Comparison of ENCODE assay signal across 11 mouse cellular contexts in the genomic region with DNA sequence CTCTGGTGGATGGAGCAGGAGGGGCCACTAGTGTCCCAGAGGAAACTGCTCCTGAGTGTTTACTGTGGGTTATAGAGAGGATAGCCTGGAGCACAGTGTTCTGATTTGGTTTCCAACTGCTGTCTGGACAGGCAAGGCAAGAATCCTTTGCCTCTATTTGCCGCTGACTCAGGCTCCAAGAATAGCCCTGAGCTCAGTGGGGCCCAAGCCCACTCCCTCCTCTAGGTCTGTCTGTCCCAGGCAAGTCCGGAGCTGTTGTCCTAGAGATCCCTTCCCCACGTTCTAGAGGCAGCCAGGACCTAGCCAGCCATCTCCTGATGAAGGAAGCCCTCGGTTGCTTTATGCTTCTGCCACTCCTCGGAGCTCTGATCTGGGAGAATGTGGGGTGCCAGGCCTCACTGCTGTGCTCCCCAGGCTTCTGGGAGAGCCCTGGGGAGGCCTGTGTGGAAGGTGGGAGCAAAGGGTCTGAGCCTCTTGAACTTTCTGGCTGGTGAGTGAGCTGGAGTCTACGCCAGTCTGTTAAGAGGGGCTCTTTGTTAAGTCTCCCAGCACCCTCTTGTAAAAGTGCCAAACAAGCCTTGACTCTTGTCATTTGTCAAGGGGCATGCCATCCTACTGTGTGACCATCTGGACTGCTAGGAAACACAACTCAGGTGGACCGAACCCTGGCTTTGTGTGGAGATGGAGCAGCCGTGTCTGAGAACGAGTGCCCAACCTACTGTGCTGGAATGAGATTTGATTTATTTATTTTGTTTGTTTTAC. TPM values are rescaled to one million over a fixed set of nuclear protein-coding genes. Genes with fewer than 3 reads are reported as not detected.
A peak's percentile ranks its signal among the peaks of the same experiment; 100 is the strongest.
DNase-seq lines count a peak whose midpoint lies in the region; ATAC-seq and TF ChIP-seq lines count a peak whose summit lies in the region.
"Had no signal": no experiment of that assay in that cellular context is flagged by ENCODE, and none has a peak within 500 bp of the region (broad histone marks: within the 10 kb centered on the region; RNA-seq: fewer than 3 reads in every experiment).

No protein-coding gene starts in this region.

- peak; percentile 6 for DNase-seq in hindbrain, postnatal 0 days (ENCODE audit: low spot score)
- no peak for DNase-seq in hindbrain, embryonic 11.5 days (ENCODE audit: low spot score)
- no peak for DNase-seq in MEL (ENCODE audit: low read depth, low spot score)
- DNase-seq in cerebellum, adult 9-11 months: peak; percentile 42
- DNase-seq in ovary, postnatal 14 days (ENCODE audit: low spot score): no peak
- no peak for DNase-seq in embryo, embryonic 9.5 days (ENCODE audit: extremely low spot score)
- DNase-seq: liver, postnatal 0 days; thymus, postnatal 14 days had no signal

- H3K9ac ChIP-seq in hindbrain, postnatal 0 days (replicated peaks; ENCODE audit: low read length): no peak overlapping the region
- H3K9ac ChIP-seq in hindbrain, embryonic 11.5 days (ENCODE audit: low read depth, low read length): no peak overlapping the region
- H3K9ac ChIP-seq in MEL (ENCODE audit: control insufficient read depth, low read depth, low read length, poor library complexity, severe bottlenecking): no peak overlapping the region
- peak overlapping the region; percentile 26; the same call in 1 of the 2 replicates for H3K9ac ChIP-seq in heart, embryonic 16.5 days (ENCODE audit: low read length)
- H3K9ac ChIP-seq: liver, postnatal 0 days had no signal

- no peak for TF ChIP-seq POLR2A in MEL (IDR thresholded peaks at IDR 0.05; ENCODE audit: control insufficient read depth in 1 of 2, insufficient read depth in 1 of 2, low read depth in 1 of 2, low read length in 2 of 2, poor library complexity in 1 of 2)

- TF ChIP-seq CTCF in hindbrain, postnatal 0 days (IDR thresholded peaks at IDR 0.05; ENCODE audit: low read depth): no peak
- TF ChIP-seq CTCF in MEL (IDR thresholded peaks at IDR 0.05 in 2 of 3, conservative IDR thresholded peaks at IDR 0.05 in 1 of 3; ENCODE audit: control insufficient read depth in 1 of 3, insufficient read depth in 1 of 3, low read depth in 2 of 3, low read length in 3 of 3, poor library complexity in 1 of 3, severe bottlenecking in 1 of 3): no peak

- H3K36me3 ChIP-seq in hindbrain, postnatal 0 days (ENCODE audit: insufficient read depth, low read length): peaks cover 51% of the 10 kb centered on the region
- peaks cover 15% of the 10 kb centered on the region for H3K36me3 ChIP-seq in hindbrain, embryonic 11.5 days (ENCODE audit: control insufficient read depth, insufficient read depth, low read length)
- peaks cover 4 to 8% of the 10 kb centered on the region in 2 experiments for H3K36me3 ChIP-seq in MEL (ENCODE audit: control insufficient read depth in 1 of 2, insufficient read depth in 2 of 2, low read length in 2 of 2)
- H3K36me3 ChIP-seq in heart, embryonic 16.5 days (ENCODE audit: control insufficient read depth, insufficient read depth): peaks cover 52% of the 10 kb centered on the region

- no peaks in the 10 kb centered on the region for H3K4me1 ChIP-seq in hindbrain, postnatal 0 days (ENCODE audit: insufficient read depth, low read length)
- no peaks in the 10 kb centered on the region for H3K4me1 ChIP-seq in hindbrain, embryonic 11.5 days (replicated peaks; ENCODE audit: control insufficient read depth, insufficient read depth, low read length)
- no peaks in the 10 kb centered on the region; a peak in 1 of 4 replicates for H3K4me1 ChIP-seq in MEL (ENCODE audit: control insufficient read depth in 1 of 2, insufficient read depth in 2 of 2, low read length in 2 of 2)
- peaks cover 24% of the 10 kb centered on the region for H3K4me1 ChIP-seq in heart, embryonic 16.5 days (ENCODE audit: control insufficient read depth, insufficient read depth, low read length)

- no peak overlapping the region for H3K4me2 ChIP-seq in hindbrain, postnatal 0 days (ENCODE audit: low read depth, low read length)
- H3K4me2 ChIP-seq in hindbrain, embryonic 11.5 days (replicated peaks; ENCODE audit: low read depth, low read length): no peak overlapping the region
- no peak overlapping the region for H3K4me2 ChIP-seq in heart, embryonic 16.5 days (ENCODE audit: low read depth, low read length)

- H3K27ac ChIP-seq in hindbrain, postnatal 0 days: peak overlapping the region; percentile 22
- no peak overlapping the region for H3K27ac ChIP-seq in hindbrain, embryonic 11.5 days (ENCODE audit: low read depth, low read length)
- no peak overlapping the region for H3K27ac ChIP-seq in MEL (ENCODE audit: control insufficient read depth, low read depth, low read length)
- H3K27ac ChIP-seq in heart, embryonic 16.5 days (ENCODE audit: low read length): peak overlapping the region; percentile 64

- no peak for TF ChIP-seq EP300 in MEL (IDR thresholded peaks at IDR 0.05; ENCODE audit: low read depth in 1 of 2, low read length in 2 of 2)

- no peaks in the 10 kb centered on the region for H3K79me2 ChIP-seq in MEL (ENCODE audit: control insufficient read depth, insufficient read depth, low read length, poor library complexity)

- 76% methylated on average over 9 of the region's 9 CpGs for WGBS in hindbrain, postnatal 0 days
- WGBS in hindbrain, embryonic 11.5 days: 81% methylated on average over 9 of the region's 9 CpGs
- WGBS in heart, embryonic 16.5 days: 64% methylated on average over 9 of the region's 9 CpGs

- ATAC-seq in hindbrain, postnatal 0 days: no peak
- no peak for ATAC-seq in hindbrain, embryonic 11.5 days (ENCODE audit: low FRiP score)
- ATAC-seq in heart, embryonic 16.5 days (replicated peaks; ENCODE audit: extremely low read depth, insufficient read depth, low FRiP score): peak; percentile 26
- ATAC-seq: liver, postnatal 0 days had no signal

- H3K27me3 ChIP-seq in hindbrain, postnatal 0 days (ENCODE audit: insufficient read depth, low read length): no peaks in the 10 kb centered on the region
- H3K27me3 ChIP-seq in hindbrain, embryonic 11.5 days (ENCODE audit: control insufficient read depth, insufficient read depth, low read length): peaks cover 10% of the 10 kb centered on the region
- no peaks in the 10 kb centered on the region for H3K27me3 ChIP-seq in MEL (ENCODE audit: control insufficient read depth in 1 of 2, insufficient read depth in 2 of 2, low read length in 2 of 2)
- peaks cover 19% of the 10 kb centered on the region for H3K27me3 ChIP-seq in heart, embryonic 16.5 days (ENCODE audit: control insufficient read depth, insufficient read depth, low read length)

- H3K4me3 ChIP-seq in hindbrain, postnatal 0 days (ENCODE audit: low read length): no peak overlapping the region
- H3K4me3 ChIP-seq in hindbrain, embryonic 11.5 days (ENCODE audit: low read depth, low read length): no peak overlapping the region
- H3K4me3 ChIP-seq in MEL (ENCODE audit: control insufficient read depth in 1 of 2, insufficient read depth in 1 of 2, low read depth in 2 of 2, low read length in 2 of 2): no peak overlapping the region
- no peak overlapping the region for H3K4me3 ChIP-seq in heart, embryonic 16.5 days (ENCODE audit: low read length)

- no peak for TF ChIP-seq RAD21 in MEL (IDR thresholded peaks at IDR 0.05; ENCODE audit: low read depth, low read length)

- no peaks in the 10 kb centered on the region for H3K9me3 ChIP-seq in hindbrain, postnatal 0 days (ENCODE audit: low read length)
- H3K9me3 ChIP-seq in hindbrain, embryonic 11.5 days (ENCODE audit: control insufficient read depth, low read length): no peaks in the 10 kb centered on the region
- H3K9me3 ChIP-seq in MEL (replicated peaks; ENCODE audit: insufficient read depth, low read length): no peaks in the 10 kb centered on the region
- H3K9me3 ChIP-seq in heart, embryonic 16.5 days (replicated peaks; ENCODE audit: control insufficient read depth, low read length): no peaks in the 10 kb centered on the region

RNA-seq across cellular contexts. Expression of a gene that starts 3.2 kb away (rescaled TPM):
- total RNA-seq in hindbrain, postnatal 0 days (2014; rRNA removed): 1.9 and 2.0 TPM in 2 replicates
- 0.69 and 1.8 TPM in 2 replicates for polyA plus RNA-seq in hindbrain, postnatal 0 days (2015; fragmentation: Nextera tagmentation; extraction: Ambion mirVana)
- 1.2 and 2.6 TPM in 2 replicates for polyA plus RNA-seq in hindbrain, embryonic 11.5 days (2014; fragmentation: Nextera tagmentation; extraction: Ambion mirVana)
- total RNA-seq in MEL (2012; rRNA removed): 0.78 and 1.2 TPM in 2 replicates
- 1 to 10 TPM in 1 of 2 experiments, not detected in 1; 2.6 TPM for polyA plus RNA-seq in MEL (2012; ENCODE audit: insufficient read depth in 1 of 2, insufficient read length in 2 of 2, low read depth in 1 of 2, low replicate concordance in 2 of 2, missing spikeins in 1 of 2)
- polyA plus RNA-seq in heart, embryonic 16.5 days (2015; fragmentation: Nextera tagmentation; extraction: Ambion mirVana): 1.3 and 1.5 TPM in 2 replicates

RNA-seq across cellular contexts. Expression of a gene that starts 13.7 kb away (rescaled TPM):
- total RNA-seq in hindbrain, postnatal 0 days (2014; rRNA removed): 459 and 483 TPM in 2 replicates
- 568 and 592 TPM in 2 replicates for polyA plus RNA-seq in hindbrain, postnatal 0 days (2015; fragmentation: Nextera tagmentation; extraction: Ambion mirVana)
- 354 and 388 TPM in 2 replicates for polyA plus RNA-seq in hindbrain, embryonic 11.5 days (2014; fragmentation: Nextera tagmentation; extraction: Ambion mirVana)
- total RNA-seq in MEL (2012; rRNA removed): 427 and 428 TPM in 2 replicates
- polyA plus RNA-seq in MEL (2012; ENCODE audit: insufficient read depth in 1 of 2, insufficient read length in 2 of 2, low read depth in 1 of 2, low replicate concordance in 2 of 2, missing spikeins in 1 of 2): 100 to 1,000 TPM in 1 of 2 experiments, not detected in 1; 494 TPM
- polyA plus RNA-seq in heart, embryonic 16.5 days (2015; fragmentation: Nextera tagmentation; extraction: Ambion mirVana): 1,117 and 1,144 TPM in 2 replicates

RNA-seq across cellular contexts. Expression of a gene that starts 35.7 kb away (rescaled TPM):
- total RNA-seq in hindbrain, postnatal 0 days (2014; rRNA removed): 0.58 TPM in 1 of 2 replicates, not detected in the other
- polyA plus RNA-seq in hindbrain, postnatal 0 days (2015; fragmentation: Nextera tagmentation; extraction: Ambion mirVana): not detected in 2 replicates
- polyA plus RNA-seq in hindbrain, embryonic 11.5 days (2014; fragmentation: Nextera tagmentation; extraction: Ambion mirVana): not detected in 2 replicates
- total RNA-seq in MEL (2012; rRNA removed): 0.12 TPM in 1 of 2 replicates, not detected in the other
- polyA plus RNA-seq in MEL (2012; ENCODE audit: insufficient read depth in 1 of 2, insufficient read length in 2 of 2, low read depth in 1 of 2, low replicate concordance in 2 of 2, missing spikeins in 1 of 2): under 1 TPM in 1 of 2 experiments, not detected in 1; 0.19 TPM
- polyA plus RNA-seq in heart, embryonic 16.5 days (2015; fragmentation: Nextera tagmentation; extraction: Ambion mirVana): not detected in 2 replicates
- total RNA-seq: layer of hippocampus, postnatal 14 days; neutrophil, adult 5-6 weeks had no signal
- polyA plus RNA-seq: liver, postnatal 0 days had no signal

RNA-seq across cellular contexts. Expression of a gene that starts 35.7 kb away (rescaled TPM):
- 0.16 TPM in 1 of 2 replicates, not detected in the other for total RNA-seq in hindbrain, postnatal 0 days (2014; rRNA removed)
- polyA plus RNA-seq in hindbrain, postnatal 0 days (2015; fragmentation: Nextera tagmentation; extraction: Ambion mirVana): 0.30 and 0.37 TPM in 2 replicates
- 0.22 and 0.60 TPM in 2 replicates for polyA plus RNA-seq in hindbrain, embryonic 11.5 days (2014; fragmentation: Nextera tagmentation; extraction: Ambion mirVana)
- total RNA-seq in MEL (2012; rRNA removed): not detected in 2 replicates
- not detected for polyA plus RNA-seq in MEL (2012; ENCODE audit: insufficient read depth in 1 of 2, insufficient read length in 2 of 2, low read depth in 1 of 2, low replicate concordance in 2 of 2, missing spikeins in 1 of 2)
- not detected in 2 replicates for polyA plus RNA-seq in heart, embryonic 16.5 days (2015; fragmentation: Nextera tagmentation; extraction: Ambion mirVana)
- total RNA-seq: neutrophil, adult 5-6 weeks had no signal
- polyA plus RNA-seq: liver, postnatal 0 days had no signal

RNA-seq across cellular contexts. Expression of a gene that starts 41.4 kb away (rescaled TPM):
- 58.3 and 63.1 TPM in 2 replicates for total RNA-seq in hindbrain, postnatal 0 days (2014; rRNA removed)
- 18.6 and 20.5 TPM in 2 replicates for polyA plus RNA-seq in hindbrain, postnatal 0 days (2015; fragmentation: Nextera tagmentation; extraction: Ambion mirVana)
- 10.9 and 12.8 TPM in 2 replicates for polyA plus RNA-seq in hindbrain, embryonic 11.5 days (2014; fragmentation: Nextera tagmentation; extraction: Ambion mirVana)
- total RNA-seq in MEL (2012; rRNA removed): 3.2 and 5.1 TPM in 2 replicates
- polyA plus RNA-seq in MEL (2012; ENCODE audit: insufficient read depth in 1 of 2, insufficient read length in 2 of 2, low read depth in 1 of 2, low replicate concordance in 2 of 2, missing spikeins in 1 of 2): 1 to 10 TPM in 1 of 2 experiments, not detected in 1; 6.4 TPM
- 3.1 and 4.8 TPM in 2 replicates for polyA plus RNA-seq in heart, embryonic 16.5 days (2015; fragmentation: Nextera tagmentation; extraction: Ambion mirVana)

Comparison
In these comparisons a context has a peak if more than half of its experiments do, and no peak if none do; other contexts are left out.
1. DNase-seq: peak in hindbrain, postnatal 0 days (single experiment) and cerebellum, adult 9-11 months (single experiment); none in hindbrain, embryonic 11.5 days (single experiment), MEL (single experiment), ovary, postnatal 14 days (single experiment) and embryo, embryonic 9.5 days (single experiment).
2. H3K27ac ChIP-seq: peak in hindbrain, postnatal 0 days (single experiment) and heart, embryonic 16.5 days (single experiment); none in hindbrain, embryonic 11.5 days (single experiment) and MEL (single experiment).